Mouse (Mus musculus) C2C12 (cell line): ENCODE data around the gene Vwa3b. TPM values are rescaled to one million over a fixed set of nuclear protein-coding genes. Genes with fewer than 3 reads are reported as not detected.

Experiments used
- H3K27me3 ChIP-seq: one replicate; pipeline ENCODE4 v1.6.1; 2011; ENCODE audit not compliant: control insufficient read depth, insufficient read depth, insufficient read length
- H3K36me3 ChIP-seq: one replicate; pipeline ENCODE4 v1.6.1; 2011; ENCODE audit not compliant: control insufficient read depth, insufficient read depth
- H3K4me3 ChIP-seq: one replicate; pipeline ENCODE4 v1.5.1; 2011; ENCODE audit warnings: mild to moderate bottlenecking, control low read depth; ENCODE audit not compliant: poor library complexity, insufficient read depth, severe bottlenecking
- H3K79me2 ChIP-seq: one replicate; pipeline ENCODE4 v1.6.1; 2011; ENCODE audit not compliant: control insufficient read depth, insufficient read depth
- H3K79me3 ChIP-seq: one replicate; pipeline ENCODE4 v1.6.1; 2011; ENCODE audit warnings: low read depth, control low read depth
- H3ac ChIP-seq: one replicate; pipeline ENCODE3; 2011; ENCODE audit warnings: low read depth; ENCODE audit not compliant: control insufficient read depth, insufficient read length
- CEBPB ChIP-seq: IDR thresholded peaks from one replicate; pipeline ENCODE4 v1.6.1; 2011; ENCODE audit warnings: low read depth, mild to moderate bottlenecking, control low read depth, moderate library complexity
- CTCF ChIP-seq: IDR thresholded peaks from one replicate; pipeline ENCODE4 v1.5.1; 2011; ENCODE audit not compliant: control insufficient read depth, insufficient read depth, insufficient read length
- FOSL1 ChIP-seq: IDR thresholded peaks from one replicate; pipeline ENCODE4 v1.8.0; 2011; ENCODE audit warnings: mild to moderate bottlenecking, low read length; ENCODE audit not compliant: poor library complexity, insufficient read depth, severe bottlenecking
- MAX ChIP-seq: IDR thresholded peaks from one replicate; pipeline ENCODE4 v1.6.1; 2011; ENCODE audit warnings: mild to moderate bottlenecking, control low read depth
- MYOD1 ChIP-seq: IDR thresholded peaks from one replicate; pipeline ENCODE4 v1.6.1; 2011; ENCODE audit warnings: low read depth; ENCODE audit not compliant: control insufficient read depth, insufficient read length
- MYOG ChIP-seq: IDR thresholded peaks from one replicate; pipeline ENCODE4 v1.6.1; 2011; ENCODE audit not compliant: control insufficient read depth, insufficient read length; ENCODE audit errors: extremely low read depth
- USF1 ChIP-seq: IDR thresholded peaks from one replicate; pipeline ENCODE4 v1.6.1; 2011; ENCODE audit warnings: low read depth, mild to moderate bottlenecking, control low read depth, moderate library complexity
- polyA plus RNA-seq: library from polyadenylated mRNA; unstranded; fragments of >200 nt; fragmentation: generic; extraction: Trizol; gene quantifications from one replicate; pipeline ENCODE4 v1.2.1, GENCODE M21; 2012; ENCODE audit warnings: missing spikeins

Gene Vwa3b
- polyA plus RNA-seq, 1 experiment = not detected

DNA sequence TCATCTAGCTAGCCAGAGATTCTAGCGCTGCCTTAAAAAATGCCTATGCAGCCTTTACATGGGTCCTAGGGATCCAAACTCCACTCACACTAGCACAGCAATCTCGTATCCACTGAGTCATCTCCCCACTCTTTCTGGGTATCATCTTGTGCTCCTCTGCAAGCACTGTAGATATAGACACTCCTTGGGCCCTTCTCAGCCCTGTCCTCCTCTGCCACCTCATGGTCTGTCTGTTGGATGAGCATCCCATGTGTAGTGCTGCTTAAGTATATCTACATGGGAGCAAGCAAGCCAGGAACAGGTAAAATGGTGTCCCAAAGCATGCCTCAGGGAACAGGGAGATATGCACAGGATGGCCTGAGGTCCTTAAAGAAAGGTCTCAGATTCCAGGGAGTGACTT, 151.5 kb downstream of the Vwa3b start:
- Histone ChIP-seq H3K79me3 (no peaks in the 10 kb centered on the region), H3K79me2 (no peaks in the 10 kb centered on the region), H3K27me3 (no peaks in the 10 kb centered on the region), H3K4me3 (no peak overlapping the region), H3ac (no peak overlapping the region), H3K36me3 (no peaks in the 10 kb centered on the region)
- no peak for TF ChIP-seq MYOG
- no peak for TF ChIP-seq FOSL1

DNA sequence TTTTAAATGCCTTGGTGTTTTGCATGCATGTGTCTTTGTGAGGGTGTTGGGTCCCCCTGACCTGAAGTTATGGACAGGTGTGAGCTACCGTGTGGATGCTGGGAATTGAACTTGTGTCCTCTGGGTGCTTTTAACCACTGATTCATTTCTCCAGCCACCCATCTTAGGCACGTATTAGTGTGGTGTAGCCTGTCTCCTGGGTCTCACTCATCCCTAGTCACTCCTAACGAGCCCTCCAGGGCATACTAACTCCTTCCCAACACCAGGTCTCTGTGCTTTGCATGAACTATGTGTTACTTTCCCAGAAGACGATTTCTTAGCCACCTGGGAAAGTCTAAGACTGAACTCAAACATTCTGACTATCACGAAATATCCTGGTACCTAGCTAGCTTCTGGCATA, 153.5 kb downstream of the Vwa3b start:
- no peaks in the 10 kb centered on the region for H3K27me3 ChIP-seq
- no peaks in the 10 kb centered on the region for H3K79me2 ChIP-seq
- TF ChIP-seq FOSL1 = no peak
- no peak for TF ChIP-seq CTCF
- TF ChIP-seq MYOD1 = no peak
- TF ChIP-seq MYOG = no peak
- no peak for TF ChIP-seq MAX
- no peak for TF ChIP-seq USF1
- TF ChIP-seq CEBPB = no peak
- H3K36me3 ChIP-seq = no peaks in the 10 kb centered on the region
- H3K4me3 ChIP-seq = no peak overlapping the region
- H3ac ChIP-seq = no peak overlapping the region
- no peaks in the 10 kb centered on the region for H3K79me3 ChIP-seq

DNA sequence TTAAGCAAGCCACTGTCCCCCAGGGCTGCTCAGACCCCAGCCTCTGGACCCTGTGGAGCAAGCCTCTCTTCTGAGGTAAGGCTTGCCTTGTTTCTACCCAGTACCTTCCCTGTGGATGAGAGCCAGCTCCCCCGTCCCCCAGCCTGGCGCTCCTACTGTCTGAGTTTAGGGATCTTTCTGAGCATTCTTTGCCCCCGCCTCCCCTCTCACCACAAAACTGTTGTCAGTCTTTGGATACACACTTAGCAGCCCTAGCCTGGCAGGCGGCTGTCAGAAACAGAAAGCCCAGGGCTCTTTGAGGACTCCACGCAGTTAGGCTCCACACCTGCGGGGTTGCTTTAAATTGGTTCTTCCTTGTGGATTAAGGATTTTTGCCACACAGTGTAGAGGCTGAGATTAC, 160.7 kb downstream of the Vwa3b start:
- TF ChIP-seq MYOG (no peak), CEBPB (no peak), USF1 (no peak), FOSL1 (no peak), MYOD1 (no peak), CTCF (no peak), MAX (no peak)
- Histone ChIP-seq H3K27me3 (no peaks in the 10 kb centered on the region), H3ac (no peak overlapping the region), H3K79me2 (no peaks in the 10 kb centered on the region), H3K36me3 (no peaks in the 10 kb centered on the region), H3K79me3 (no peaks in the 10 kb centered on the region), H3K4me3 (no peak overlapping the region)

DNA sequence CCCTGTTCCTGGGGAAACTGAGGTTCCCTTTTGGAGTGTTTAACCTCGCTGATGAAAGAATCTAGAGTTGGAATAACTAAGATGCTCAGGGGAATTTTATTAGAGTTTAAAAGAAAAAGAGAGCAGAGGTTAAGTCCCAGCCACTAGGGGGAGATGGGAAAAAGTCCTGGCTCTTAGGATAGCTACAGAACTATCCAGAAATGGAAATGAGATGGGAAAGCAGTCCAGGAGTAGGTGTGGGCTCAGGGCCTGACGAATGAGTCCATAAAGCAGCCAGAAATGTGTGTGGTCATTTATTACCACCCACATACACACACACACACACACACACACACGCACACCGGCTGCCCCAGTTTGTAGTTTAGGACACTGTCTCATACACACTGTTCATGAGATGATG, 168.2 kb downstream of the Vwa3b start:
- no peaks in the 10 kb centered on the region for H3K27me3 ChIP-seq
- no peaks in the 10 kb centered on the region for H3K79me3 ChIP-seq
- no peak overlapping the region for H3K4me3 ChIP-seq
- no peaks in the 10 kb centered on the region for H3K79me2 ChIP-seq
- TF ChIP-seq MYOG = no peak
- TF ChIP-seq CEBPB = no peak
- TF ChIP-seq MYOD1 = no peak
- no peak for TF ChIP-seq USF1
- no peak for TF ChIP-seq FOSL1
- no peak for TF ChIP-seq CTCF
- no peak for TF ChIP-seq MAX
- no peak overlapping the region for H3ac ChIP-seq
- H3K36me3 ChIP-seq = no peaks in the 10 kb centered on the region

DNA sequence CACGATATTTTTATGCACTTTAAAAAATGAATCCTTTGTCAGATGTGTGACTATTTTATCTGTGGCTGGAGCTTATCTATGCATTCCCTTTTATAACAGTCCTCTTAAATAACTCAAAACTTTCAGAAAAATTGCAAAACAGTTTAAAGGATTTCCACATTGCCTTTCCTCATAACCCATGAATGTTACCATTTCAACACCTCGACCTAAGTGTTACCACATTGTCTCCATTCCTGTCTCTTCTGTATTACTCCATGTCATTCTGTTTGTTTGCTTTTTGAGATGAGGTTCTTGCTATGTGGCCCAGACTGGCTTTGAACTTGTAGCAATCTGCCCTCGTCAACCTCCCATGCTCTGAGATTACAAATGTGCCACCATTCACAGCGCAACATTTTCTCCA, 175.0 kb downstream of the Vwa3b start:
- TF ChIP-seq MAX (no peak), CTCF (no peak), CEBPB (no peak), MYOD1 (no peak), USF1 (no peak), MYOG (no peak), FOSL1 (no peak)
- no peaks in the 10 kb centered on the region for H3K36me3 ChIP-seq
- H3K79me3 ChIP-seq = no peaks in the 10 kb centered on the region
- no peaks in the 10 kb centered on the region for H3K79me2 ChIP-seq
- no peak overlapping the region for H3ac ChIP-seq
- H3K27me3 ChIP-seq = no peaks in the 10 kb centered on the region
- H3K4me3 ChIP-seq = no peak overlapping the region

DNA sequence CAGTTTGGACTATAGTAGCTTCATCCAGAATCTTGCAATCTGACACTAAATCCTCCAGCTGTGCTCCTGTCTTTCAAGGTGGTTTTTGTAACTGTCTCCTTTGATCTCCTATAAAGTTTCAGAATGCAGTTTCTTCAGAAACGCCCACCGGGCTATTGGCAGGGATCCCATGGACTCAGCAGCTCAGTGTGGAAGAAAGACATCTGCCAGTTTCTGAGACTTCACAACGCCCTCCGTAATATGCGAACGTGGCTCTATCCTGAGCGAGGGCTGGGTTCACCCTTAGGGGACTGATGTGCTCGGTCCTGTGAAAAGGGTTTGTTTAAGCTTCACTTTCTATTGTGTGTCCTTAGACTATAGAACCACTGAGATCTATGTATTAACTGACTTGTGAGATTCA, 181.3 kb downstream of the Vwa3b start:
- TF ChIP-seq USF1 (no peak), CTCF (no peak)
- Histone ChIP-seq H3K4me3 (no peak overlapping the region), H3K36me3 (no peaks in the 10 kb centered on the region), H3K79me3 (no peaks in the 10 kb centered on the region), H3ac (no peak overlapping the region), H3K79me2 (no peaks in the 10 kb centered on the region), H3K27me3 (no peaks in the 10 kb centered on the region)
